Mouse (Mus musculus): ENCODE data around the gene Ptpn23.
"Not testable (repeated sequence)": the region's sequence is repeated elsewhere in the genome, so short reads cannot be mapped to it uniquely, and the experiment has no call there.

Ptpn23 gene

DNA sequence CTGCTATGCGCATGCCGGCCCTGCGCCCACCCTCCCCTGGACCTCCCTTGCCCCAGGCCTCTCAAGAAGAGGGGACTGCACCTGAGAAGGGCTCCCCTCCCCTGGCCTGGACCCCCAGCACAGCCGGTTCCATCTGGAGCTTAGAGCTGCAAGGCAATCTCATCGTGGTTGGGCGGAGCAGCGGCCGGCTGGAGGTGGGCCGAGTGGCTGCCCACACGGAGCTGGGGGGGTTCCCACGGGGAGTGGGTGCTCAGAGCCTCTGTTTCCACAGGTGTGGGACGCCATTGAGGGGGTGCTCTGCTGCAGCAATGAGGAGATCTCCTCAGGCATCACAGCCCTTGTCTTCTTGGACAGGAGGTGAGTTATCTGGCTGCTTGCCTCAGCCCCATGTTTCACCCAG lies 26.7 kb downstream of the Ptpn23 start:
- DNase-seq, result no peak

DNA sequence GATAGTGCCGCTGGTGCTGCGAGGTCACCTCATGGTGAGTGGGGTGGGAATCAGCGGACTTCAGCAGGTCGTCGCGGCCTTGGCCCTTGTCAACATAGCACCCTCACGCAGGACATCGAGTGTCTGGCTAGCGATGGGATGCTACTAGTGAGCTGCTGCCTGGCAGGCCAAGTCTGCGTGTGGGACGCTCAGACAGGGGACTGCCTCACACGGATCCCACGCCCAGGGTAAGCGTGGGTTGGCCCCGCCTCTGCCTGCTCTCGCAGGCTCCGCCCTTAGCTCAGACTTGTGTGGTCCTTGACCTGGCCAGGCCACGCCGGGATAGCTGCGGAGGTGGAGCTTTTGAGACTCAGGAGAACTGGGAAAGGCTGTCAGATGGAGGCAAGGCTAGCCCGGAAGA lies 27.4 kb downstream of the Ptpn23 start:
- no peak for DNase-seq

DNA sequence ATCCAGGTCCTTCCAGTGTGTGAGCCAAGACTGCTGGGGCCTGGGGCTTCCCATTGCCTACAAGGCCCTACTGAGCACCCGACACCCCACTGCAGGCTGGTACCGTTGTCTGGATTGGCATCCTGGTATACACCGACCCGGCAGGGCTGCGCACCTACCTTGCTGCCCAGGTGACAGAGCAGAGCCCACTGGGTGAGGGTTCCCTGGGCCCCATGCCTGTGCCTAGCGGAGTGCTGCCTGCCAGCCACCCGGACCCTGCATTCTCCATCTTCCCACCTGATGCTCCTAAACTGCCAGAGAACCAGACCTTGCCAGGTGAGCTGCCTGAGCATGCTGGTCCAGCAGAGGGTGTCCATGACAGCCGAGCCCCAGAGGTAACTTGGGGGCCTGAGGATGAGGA lies 28.7 kb downstream of the Ptpn23 start:
- no peak for DNase-seq

- DNase-seq, result not testable (repeated sequence)
These were observed 30.4 kb downstream of the Ptpn23 start for GRCm38 (mm10) chr9:110377655-110378054.

DNA sequence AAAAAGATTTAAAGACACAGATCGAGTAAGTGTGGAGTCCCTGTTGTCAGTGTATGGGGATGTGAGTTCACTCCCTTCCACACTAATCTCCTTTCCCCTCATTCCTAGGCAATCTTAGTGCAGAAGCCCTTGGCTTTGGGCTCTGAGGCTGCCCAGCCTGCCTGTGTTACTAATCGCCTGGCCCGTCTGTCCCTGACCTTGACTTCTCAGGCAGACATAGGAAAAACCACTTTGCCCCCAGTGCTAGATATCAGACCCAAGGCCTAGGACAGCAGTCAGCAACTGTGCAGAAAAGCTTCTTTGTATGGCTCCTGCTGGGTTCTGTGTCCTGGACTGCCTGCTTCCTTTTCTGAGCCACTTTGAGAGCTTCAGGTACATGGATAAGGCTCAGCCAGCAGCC lies 32.3 kb downstream of the Ptpn23 start:
- DNase-seq, result no peak

DNA sequence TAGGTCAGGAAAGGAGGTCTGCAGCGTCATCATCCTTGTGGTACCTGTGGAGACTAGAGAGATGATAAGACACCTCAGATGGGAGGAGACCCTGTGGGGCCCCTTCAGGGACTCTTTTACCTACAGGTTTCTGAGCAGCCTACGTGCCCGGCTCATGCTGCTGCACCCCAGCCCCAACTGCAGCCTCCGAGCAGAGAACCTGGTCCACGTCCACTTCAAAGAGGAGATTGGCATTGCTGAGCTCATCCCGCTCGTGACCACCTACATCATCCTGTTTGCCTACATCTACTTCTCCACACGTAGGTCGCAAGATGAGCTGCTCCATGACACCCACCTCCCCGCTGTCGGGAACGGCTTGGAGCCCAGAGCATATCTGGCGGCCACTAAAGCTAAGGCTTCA lies 34.1 kb downstream of the Ptpn23 start:
- no peak for DNase-seq

GRCm38 (mm10) chr9:110369860-110370259 lies 38.2 kb downstream of the Ptpn23 start:
- no peak for DNase-seq

DNA sequence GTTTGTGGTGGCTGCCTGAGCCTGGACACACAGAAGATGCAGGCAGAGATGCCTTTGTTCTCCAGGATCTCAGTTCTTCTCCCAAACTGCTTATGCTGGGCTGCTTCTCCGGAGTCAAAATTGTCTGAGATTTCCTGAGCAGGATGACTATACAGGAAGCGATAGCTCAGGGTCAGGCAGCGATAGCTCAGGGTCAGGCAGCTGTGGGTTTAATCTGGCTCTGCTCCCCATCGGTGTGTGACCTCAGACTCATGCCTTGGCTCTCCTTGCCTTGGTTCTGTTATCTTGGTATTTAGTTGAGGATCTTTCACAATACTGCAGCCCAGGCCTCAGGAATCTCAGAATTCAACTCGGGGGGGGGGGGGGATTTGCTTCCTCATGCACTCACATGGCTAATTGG lies 41.3 kb downstream of the Ptpn23 start:
- no peak for DNase-seq

GRCm38 (mm10) chr9:110362337-110362736 lies 45.7 kb downstream of the Ptpn23 start:
- no peak for DNase-seq

GRCm38 (mm10) chr9:110361299-110361698 lies 46.7 kb downstream of the Ptpn23 start:
- no peak for DNase-seq

DNA sequence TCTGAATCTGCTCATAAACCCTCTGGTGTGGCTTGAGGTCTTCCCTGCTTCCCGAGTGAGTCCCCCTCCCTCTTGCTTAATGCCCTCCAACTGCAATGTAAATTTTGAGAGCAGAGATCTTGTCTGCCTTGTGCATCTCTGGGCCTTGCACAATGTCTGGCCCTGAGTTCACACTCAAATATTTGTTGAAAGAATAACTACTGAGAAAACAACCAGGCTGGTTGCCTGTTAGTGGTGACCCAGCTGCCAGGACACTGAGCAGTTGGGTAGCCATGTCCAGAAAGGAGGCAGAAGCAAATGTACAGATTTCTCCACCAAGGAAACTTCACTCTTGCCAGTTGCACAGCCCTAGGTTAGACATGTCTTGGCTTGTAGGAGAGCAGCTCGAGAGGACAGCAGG lies 49.7 kb downstream of the Ptpn23 start:
- no peak for DNase-seq

DNA sequence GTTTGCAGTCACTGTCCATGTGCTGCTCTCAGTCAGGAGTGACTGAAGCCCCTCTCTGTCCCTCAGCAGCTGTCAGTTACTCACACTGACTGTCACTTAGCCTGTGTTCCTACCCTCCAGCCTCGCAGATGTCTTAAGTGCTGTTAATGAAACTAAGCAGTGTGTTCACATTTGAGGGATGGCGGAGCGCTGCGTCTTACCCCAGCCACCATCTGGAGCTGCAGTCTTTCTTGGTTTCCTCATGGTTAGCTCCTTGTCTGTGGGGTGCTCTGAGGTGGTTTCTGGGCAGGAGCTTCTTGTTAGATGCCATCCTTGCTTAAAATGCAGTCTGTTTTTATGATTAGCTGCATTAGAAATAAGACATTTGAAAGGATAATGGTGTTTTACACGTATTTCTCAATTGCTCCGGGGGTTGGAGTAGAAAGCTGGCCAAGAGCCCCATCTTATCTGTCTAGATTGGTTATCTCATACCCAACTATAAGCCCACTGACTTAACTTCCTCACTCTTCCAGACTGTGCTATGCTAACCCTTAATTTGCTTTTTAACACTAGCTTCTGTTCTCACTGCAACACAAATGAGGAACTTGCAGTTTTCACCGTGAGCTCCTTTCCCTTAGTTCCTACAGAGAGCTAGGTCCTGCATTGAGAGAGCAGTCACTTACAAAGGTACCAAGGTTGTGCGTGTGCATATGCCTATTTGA lies 55.9 kb downstream of the Ptpn23 start:
- DNase-seq, result no peak

DNA sequence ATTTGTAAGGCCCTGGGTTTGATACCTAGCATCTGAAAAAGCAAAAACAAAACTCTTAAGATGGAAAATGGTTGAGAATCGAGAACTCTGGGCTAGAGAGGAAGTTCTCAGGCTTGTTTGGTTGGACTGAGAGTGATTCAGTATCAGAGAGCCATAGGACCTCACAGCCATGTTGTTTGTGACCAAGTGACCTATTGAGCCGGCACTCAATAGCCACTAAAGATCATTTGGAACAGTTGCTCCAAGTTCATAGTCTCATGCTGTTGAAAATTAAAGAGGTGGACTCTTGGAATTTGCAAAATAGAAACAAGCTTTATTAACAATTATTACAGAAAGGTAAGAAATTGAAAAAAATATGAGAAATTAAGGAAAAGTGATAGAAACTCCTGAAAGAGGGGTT lies 56.7 kb downstream of the Ptpn23 start:
- DNase-seq, result no peak

GRCm38 (mm10) chr9:110350612-110351011 lies 57.4 kb downstream of the Ptpn23 start:
- DNase-seq, result no peak

- no peak for DNase-seq
These were observed 57.8 kb downstream of the Ptpn23 start for GRCm38 (mm10) chr9:110350188-110350587.

DNA sequence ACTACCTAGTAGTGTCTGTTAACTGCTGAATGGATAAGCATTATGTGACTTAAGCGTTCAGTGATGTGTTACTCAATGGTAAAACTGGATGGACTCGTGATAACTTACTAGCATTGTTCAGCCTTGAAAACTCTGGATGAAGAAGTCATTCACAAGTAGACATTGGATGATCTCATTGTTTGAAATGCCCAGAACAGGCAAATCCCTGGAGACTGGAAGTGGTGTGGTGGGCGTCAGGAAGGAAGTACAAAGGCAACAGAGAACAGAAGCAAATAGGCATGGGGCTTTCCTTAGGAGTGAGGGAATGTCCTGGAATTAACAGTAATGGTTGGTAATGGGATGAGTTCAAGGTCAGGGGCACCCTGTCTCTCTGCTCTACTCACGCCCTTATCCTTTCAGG lies 59.1 kb downstream of the Ptpn23 start:
- no peak for DNase-seq

DNA sequence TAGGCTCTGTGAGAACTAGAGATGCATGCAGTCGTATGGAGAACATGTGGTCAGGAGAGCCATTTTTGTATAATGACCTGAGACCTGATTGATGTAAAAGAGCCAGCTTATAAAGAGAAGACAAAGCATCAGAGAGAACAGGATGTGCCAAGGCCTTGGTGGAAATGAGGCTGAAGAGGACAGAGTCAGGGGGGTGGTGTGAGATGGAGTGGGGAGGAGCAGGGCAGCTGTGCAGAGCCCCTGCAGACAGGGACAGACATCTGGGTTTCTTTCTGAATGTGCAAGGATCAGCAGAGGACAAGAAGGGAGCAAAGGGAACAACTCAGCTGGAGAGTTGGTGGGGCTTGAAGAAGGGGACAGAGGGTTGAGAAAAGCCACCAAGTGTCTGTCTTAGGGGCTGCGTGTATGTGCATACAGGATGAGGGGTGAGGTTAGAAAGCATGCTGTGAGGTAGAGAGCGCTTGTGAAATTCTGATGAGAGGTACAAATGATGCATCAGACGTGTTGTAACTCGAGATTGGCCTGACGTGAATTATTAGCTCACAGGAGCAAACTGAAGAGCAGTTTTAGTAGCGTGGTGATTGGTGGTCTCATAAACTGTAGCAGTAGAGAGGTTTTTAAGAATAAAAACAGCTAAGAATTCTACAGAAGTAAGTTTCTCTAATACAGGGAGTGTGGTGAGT lies 62.8 kb downstream of the Ptpn23 start:
- DNase-seq, result no peak

- no peak for DNase-seq
These were observed 64.2 kb downstream of the Ptpn23 start for GRCm38 (mm10) chr9:110343805-110344204.

GRCm38 (mm10) chr9:110342008-110342407 lies 66.0 kb downstream of the Ptpn23 start:
- DNase-seq, result no peak

GRCm38 (mm10) chr9:110340037-110340750 lies 67.8 kb downstream of the Ptpn23 start:
- peak; percentile 20 to 23 for DNase-seq
